Mouse (Mus musculus) layer of hippocampus, postnatal 36 days (tissue): ENCODE results near the gene Zswim5. TPM values are rescaled to one million over a fixed set of nuclear protein-coding genes. Genes with fewer than 3 reads are reported as not detected.

ENCODE experiments used
- DNase-seq, 2 experiments: peaks; one replicate each; pipeline ENCODE4 v3.0.0; 2022
- total RNA-seq, 2 experiments: library from RNA; stranded (reverse); gene quantifications; 2 replicates each; pipeline ENCODE4 v1.2.3; 2021

The Zswim5 gene
- total RNA-seq, 2 experiments from 2014 or later, result 17.6 to 18.5 TPM

GRCm38 (mm10) chr4:117007058-117007457 lies 129.9 kb downstream of the Zswim5 start:
- no peak for DNase-seq

- no peak for DNase-seq
Measured at GRCm38 (mm10) chr4:117010231-117010630, 133.1 kb downstream of the Zswim5 start.

- no peak for DNase-seq
Measured at GRCm38 (mm10) chr4:117013596-117013995, 136.4 kb downstream of the Zswim5 start.

DNA sequence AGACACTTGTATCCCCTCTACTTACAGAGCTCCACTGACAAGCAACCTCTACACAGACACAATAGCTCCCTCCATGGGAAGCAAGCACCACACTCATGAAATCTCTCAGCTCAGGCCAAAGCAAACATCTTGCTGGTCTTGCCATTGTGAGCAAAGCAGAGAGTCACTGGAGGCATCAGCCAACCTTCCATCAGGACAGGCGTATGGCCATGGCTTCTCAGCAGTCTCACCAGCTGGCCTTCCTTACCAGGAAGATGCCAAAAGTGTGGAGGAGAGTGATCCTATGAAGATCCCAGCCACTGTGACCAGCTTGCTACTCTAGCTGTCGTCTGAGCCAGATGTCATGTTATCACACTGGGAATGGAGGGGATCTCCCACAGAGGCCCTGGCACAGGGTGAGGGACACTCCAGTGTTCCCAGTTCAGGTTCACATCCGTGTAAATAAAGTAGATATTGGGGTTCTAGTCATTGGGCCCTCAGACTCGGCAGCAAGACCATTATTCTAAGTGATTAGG lies 137.8 kb downstream of the Zswim5 start:
- no peak for DNase-seq

GRCm38 (mm10) chr4:117017738-117018137 lies 140.6 kb downstream of the Zswim5 start:
- DNase-seq, result no peak

- no peak for DNase-seq
Measured at GRCm38 (mm10) chr4:117018327-117018726, 141.2 kb downstream of the Zswim5 start.

GRCm38 (mm10) chr4:117019206-117020134 lies 142.3 kb downstream of the Zswim5 start, which contains the start of gene Eif2b3:
Eif2b3 (plus strand) TSS chr4:117019402.
- peak; percentile 90 to 91 for DNase-seq

DNA sequence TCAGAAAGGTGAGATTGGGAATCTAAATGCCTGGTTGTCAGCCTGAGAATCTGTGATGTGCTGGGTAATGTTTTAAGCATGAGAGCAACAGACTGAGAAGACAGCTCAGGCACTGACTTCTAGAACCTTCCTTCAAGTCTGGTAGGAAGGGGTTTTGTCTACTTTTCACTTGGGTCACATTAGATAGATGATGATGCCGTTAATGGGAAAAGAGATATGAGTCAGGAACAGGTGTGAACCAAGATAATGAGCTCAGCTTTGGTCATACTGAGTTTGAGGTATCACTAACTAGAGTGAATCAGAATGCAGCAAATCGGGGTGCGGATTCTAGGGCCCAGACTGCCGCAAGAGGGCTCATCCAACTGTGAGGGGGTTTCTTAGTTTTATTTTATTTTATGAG lies 146.3 kb downstream of the Zswim5 start:
- DNase-seq, result no peak

DNA sequence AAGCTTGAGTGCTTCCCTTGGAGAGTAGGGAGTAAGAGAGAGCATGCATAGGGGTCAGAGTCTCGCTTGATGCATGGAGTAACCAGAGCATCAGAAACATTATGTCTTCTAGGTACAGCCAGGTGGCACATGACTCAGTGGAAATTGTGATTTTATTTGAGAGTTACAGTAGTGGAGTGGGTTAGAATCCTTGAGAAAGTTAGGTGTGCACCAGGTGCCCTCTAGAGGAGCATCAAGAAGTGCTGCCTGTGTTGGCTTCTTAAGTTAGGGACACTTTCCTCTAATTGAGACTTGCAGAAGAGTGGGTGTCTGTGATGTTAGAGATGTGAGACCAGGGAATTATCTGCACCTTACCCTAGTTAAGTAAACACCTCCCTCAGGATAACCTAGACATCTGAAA lies 153.9 kb downstream of the Zswim5 start:
- no peak for DNase-seq

Other genes with a start within 250 kb of the Zswim5 start
- gene Nasp, start 249.4 kb upstream of the Zswim5 start, total RNA-seq, result 10 to 100 TPM; 34.5 to 35.9 TPM
- 100 to 1,000 TPM; 372 to 396 TPM for gene Akr1a1, start 225.7 kb upstream of the Zswim5 start, total RNA-seq
- gene Prdx1, start 191.8 kb upstream of the Zswim5 start, total RNA-seq, result 100 to 1,000 TPM; 148 to 168 TPM
- 10 to 100 TPM; 16.1 to 18.3 TPM for gene Mmachc, start 169.0 kb upstream of the Zswim5 start, total RNA-seq
- 1 to 10 TPM; 2.8 to 5.3 TPM for gene Ccdc163, start 168.9 kb upstream of the Zswim5 start, total RNA-seq
- 1 to 10 TPM; 4.1 to 5.0 TPM for gene Tesk2, start 156.4 kb upstream of the Zswim5 start, total RNA-seq
- 10 to 100 TPM; 12.7 to 14.2 TPM for gene Toe1, start 69.7 kb upstream of the Zswim5 start, total RNA-seq
- gene Mutyh, start 69.7 kb upstream of the Zswim5 start, total RNA-seq, result 1 to 10 TPM; 3.0 to 3.7 TPM
- gene Hpdl, start 55.7 kb upstream of the Zswim5 start, total RNA-seq, result 1 to 10 TPM; 4.9 to 5.2 TPM
- gene Urod, start 117.0 kb downstream of the Zswim5 start, total RNA-seq, result 10 to 100 TPM; 60.1 to 71.0 TPM
- gene Hectd3, start 117.9 kb downstream of the Zswim5 start, total RNA-seq, result 10 to 100 TPM; 41.3 to 41.5 TPM
- 10 to 100 TPM; 18.7 to 18.9 TPM for gene Eif2b3, start 142.0 kb downstream of the Zswim5 start, total RNA-seq
- 1 to 10 TPM; 2.3 to 3.0 TPM for gene Ptch2, start 218.7 kb downstream of the Zswim5 start, total RNA-seq
- 10 to 100 TPM; 11.6 to 13.4 TPM for gene Btbd19, start 248.3 kb downstream of the Zswim5 start, total RNA-seq
- gene Tctex1d4, start 249.4 kb downstream of the Zswim5 start, total RNA-seq, result not detected